Mouse (Mus musculus): ENCODE measurements around the gene Gusb.

The Gusb gene

GRCm38 (mm10) chr5:129974354-129974753 lies 28.5 kb downstream of the Gusb start:
- no peak for DNase-seq

DNA sequence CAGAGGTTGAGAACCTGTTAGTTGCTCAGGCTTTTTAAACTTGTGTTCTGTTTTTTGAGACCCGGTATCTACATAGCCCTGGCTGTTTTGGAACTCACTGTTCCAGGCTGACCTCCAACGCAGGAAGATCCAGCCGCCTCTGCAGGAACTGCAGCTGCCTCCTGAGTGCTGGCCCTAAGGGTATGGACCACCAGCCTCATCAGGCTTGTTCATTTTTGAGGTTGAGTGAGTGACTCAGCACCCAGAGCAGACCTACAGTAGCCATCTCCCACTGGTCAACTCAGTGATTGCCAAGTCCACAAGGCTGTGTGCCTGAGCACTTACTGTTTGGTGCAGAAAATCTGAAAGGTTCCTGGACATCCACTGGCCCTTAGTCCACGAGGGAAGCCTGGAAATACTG lies 31.4 kb downstream of the Gusb start:
- DNase-seq = no peak

DNA sequence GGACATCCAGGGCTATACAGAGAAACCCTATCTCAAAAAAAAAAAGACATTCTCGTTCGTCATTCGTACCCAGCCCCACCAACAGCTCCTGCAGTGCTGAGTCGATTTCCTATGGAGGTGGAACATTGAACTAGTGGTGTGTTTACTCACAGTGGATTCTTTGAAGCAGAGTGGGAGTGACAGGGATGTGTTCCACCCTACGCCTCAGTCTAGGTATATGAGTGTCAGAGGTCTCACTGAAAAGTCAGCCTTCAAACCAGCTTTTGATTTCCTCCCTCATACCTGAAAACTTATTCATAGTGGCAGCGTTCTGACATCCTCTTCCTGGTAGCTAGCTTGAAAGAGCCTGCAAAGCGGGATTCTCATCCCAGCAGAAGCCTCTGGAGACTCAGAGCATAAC lies 34.4 kb downstream of the Gusb start:
- DNase-seq = no peak

GRCm38 (mm10) chr5:129966448-129966847 lies 36.4 kb downstream of the Gusb start:
- DNase-seq = no peak

DNA sequence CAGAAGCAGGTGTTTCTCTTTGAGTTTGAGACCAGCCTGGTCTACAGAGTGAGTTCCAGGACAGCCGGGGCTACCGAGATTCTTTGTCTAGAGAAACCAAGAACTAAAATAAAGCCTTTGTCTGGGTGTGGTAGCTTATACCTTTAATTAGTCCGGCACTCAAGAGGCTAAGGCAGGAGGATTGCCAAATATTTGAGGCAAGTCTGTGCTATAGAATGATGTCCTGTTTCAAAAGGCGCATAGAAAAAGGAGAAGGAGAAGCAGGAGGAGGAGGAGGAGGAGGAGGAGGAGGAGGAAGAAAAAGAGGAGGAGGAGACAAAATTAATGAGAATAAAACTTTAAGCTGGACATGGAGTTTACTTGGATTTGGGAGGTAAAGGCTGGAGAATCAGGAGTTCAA lies 39.6 kb downstream of the Gusb start:
- no peak for DNase-seq

GRCm38 (mm10) chr5:129955792-129956191 lies 47.1 kb downstream of the Gusb start:
- no peak for DNase-seq

- DNase-seq = peak; percentile 8 to 54
Measured at GRCm38 (mm10) chr5:129954473-129955254, 48.2 kb downstream of the Gusb start.

DNA sequence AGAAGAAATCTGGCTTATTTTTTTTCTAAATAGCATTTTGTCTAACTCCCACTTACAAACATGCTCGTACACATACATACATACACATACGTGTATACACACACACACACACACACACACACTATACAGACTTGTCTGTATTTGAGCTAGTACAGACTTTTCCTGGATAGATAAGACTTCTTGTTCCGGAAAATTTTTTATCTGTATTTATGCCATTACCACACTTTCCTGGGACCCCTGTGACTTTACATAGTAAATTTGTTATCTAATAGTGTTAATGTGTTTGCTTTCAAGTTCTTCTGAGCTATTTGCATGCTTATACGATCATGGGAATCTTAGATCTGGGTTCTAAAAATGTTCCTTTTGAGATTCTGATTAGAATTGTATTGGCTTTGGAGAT lies 50.7 kb downstream of the Gusb start:
- DNase-seq = no peak

GRCm38 (mm10) chr5:129947528-129948033 lies 55.3 kb downstream of the Gusb start:
- no peak for DNase-seq

GRCm38 (mm10) chr5:129943402-129943801 lies 59.4 kb downstream of the Gusb start:
- no peak for DNase-seq

DNA sequence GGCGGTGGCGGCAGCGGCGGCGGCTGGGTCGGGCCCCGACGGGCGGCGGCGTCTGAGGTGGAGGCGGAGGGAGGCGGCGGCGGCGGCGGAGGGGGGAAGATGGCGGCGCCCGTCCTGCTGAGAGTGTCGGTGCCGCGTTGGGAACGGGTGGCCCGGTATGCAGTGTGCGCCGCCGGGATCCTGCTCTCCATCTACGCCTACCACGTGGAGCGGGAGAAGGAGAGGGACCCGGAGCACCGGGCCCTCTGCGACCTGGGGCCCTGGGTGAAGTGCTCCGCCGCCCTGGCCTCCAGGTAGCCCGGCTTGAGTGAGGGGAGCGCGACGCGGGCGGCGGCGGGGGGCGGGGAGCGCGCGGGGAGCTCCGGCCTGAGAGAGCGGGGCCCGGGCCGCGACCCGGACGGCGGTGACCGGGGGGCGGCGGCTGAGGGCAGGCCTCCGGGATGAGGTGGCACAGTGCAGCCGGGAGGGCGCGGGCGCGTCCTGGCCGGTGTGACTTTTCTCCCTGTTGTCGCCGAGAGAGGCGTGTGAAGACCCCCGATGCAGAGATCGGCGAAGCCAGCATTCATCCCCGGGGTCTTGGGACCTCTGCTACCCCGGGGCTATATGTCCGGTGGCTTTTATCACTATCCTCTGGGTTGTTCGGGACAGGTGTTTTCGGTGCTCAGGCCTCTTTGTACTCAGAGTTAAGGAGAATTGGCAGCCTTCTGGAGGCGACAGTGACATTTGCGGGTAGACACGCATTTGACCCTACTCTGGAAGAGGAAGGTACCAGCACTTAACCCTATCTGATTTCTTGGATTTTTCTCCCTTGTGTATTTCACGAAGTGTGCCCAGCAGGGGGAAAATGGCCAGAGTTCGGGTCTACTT lies 60.5 kb downstream of the Gusb start:
- DNase-seq = peak; percentile 12 to 53

DNA sequence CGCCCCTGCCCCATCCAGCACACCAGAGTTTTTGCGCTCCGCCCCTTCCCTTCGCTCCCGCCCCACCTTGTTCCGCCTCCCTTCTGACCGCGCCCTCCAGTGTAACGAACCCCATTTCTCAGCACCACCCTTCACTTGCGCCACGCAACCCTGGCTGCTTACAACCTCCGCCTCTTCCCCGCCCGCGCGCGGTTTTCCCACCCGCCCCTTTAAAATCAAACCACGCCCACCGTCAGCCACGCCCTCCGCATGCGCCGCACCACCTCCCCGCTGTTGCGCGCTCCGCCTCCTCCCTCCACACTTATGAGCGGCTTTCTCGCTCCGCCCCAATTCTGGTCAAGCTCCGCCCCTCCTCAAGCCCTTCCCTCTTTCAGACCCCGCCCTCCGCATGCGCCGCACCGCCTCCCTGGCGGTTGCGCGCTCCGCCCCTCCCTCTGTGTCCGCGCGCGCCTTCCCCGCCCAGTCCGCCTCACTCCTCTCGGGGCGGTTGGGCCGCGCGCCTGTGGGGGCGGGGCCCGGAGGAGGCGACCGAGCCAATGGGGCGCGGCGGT lies 61.3 kb downstream of the Gusb start, which contains the start of gene Vkorc1l1:
TSS of gene Vkorc1l1 (plus strand) at position 476 of the 551 bp plus-strand sequence.
- peak; percentile 98 to 99 for DNase-seq

DNA sequence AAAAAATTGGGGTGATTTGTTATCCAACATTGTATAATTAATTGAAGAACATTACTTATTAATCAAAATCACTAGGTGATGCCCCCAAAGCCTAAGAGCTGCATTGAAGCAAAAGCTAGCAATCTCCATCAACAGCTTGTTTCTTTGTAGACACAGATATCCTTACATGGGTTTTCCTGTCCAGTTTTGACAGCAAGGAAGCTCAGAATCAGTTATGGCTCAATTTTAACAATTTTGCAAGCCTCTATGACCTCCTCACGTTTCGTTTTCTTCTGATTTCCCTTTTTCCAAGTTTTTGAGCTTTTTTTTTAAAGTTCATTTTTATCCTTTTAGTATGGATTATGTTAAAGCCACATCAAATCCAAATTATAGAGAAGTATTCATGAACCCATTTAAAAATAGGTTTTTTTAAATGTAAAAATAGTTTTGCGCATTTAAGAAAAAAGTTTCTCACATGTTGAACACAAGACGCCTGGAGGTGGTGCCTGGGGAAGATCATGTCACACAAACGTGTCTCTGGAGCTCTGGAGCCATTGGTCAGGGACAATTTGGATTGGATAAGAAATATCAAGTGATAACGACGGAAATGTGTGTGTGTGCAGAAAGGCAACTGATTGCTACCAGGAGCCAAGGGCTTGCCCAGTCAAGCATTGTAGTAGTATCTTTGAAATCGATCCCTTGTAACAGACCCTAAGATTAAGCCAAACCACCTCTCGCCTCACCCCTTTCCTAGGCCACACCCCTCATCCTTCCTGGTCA lies 61.9 kb downstream of the Gusb start:
- no peak for DNase-seq

DNA sequence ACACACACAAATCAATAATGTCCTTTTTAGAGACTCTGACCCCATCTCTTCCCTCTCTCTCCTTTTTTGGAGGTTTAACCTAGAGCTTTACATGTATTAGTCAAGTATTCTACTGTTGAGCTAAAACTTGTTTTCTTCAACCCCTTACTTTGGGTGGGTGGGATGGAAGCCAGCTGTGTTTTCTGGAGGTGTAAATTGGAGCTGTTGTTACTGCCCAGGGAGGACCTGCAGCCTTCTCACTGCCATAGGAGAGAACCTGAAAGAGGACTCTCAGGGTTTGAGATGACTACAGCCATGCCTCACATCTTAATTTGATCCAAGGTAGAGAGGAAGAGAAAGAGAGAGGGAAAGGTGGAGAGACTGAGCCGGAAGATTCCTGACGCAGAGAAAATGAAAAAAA lies 62.6 kb downstream of the Gusb start:
- DNase-seq = no peak
